Mouse (Mus musculus): ENCODE results near the gene Actb. TPM values are rescaled to one million over a fixed set of nuclear protein-coding genes. Genes with fewer than 3 reads are reported as not detected.

The Actb gene
- polyA plus RNA-seq, 1 experiment from 2014 or later: 22,808 TPM

DNA sequence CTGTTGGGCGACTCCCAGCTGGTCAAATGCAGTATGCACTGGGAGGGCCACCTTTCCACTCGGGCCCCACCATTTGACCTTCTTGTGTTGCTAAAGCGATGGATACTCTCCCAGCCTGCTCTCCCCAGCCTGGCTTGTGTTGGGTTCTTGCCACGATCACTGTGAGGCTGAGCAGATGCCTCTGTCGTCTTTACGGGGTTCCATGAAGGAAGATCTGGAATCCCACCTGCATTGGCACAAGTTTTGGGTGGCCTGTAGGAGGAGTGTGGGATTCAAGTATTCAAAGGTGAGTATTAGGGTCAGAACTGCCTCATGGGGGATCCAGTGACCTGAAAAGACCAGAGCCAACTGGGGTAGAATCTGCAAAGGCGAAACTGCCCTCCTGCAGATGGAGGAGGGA is 5.9 kb downstream of the Actb start:
- H3K9me3 ChIP-seq (ENCODE audit: control insufficient read depth): no peaks in the 10 kb centered on the region
- peak overlapping the region; percentile 10; the same call in 1 of the 2 replicates for H3K27ac ChIP-seq (ENCODE audit: low read depth, low read length)
- H3K36me3 ChIP-seq (ENCODE audit: control insufficient read depth, insufficient read depth): peaks cover 65% of the 10 kb centered on the region
- no peak overlapping the region for H3K9ac ChIP-seq (ENCODE audit: low read depth, low read length)
- TF ChIP-seq CTCF (IDR thresholded peaks at IDR 0.05; ENCODE audit: low read depth): no peak
- H3K27me3 ChIP-seq (replicated peaks; ENCODE audit: control insufficient read depth, insufficient read depth, low read length): no peaks in the 10 kb centered on the region
- no peaks in the 10 kb centered on the region for H3K4me1 ChIP-seq (replicated peaks; ENCODE audit: control insufficient read depth, insufficient read depth, low read length)
- no peak overlapping the region for H3K4me2 ChIP-seq (replicated peaks; ENCODE audit: low read depth)
- 71% methylated on average over 7 of the region's 7 CpGs for WGBS
- no peak overlapping the region for H3K4me3 ChIP-seq (ENCODE audit: low read depth, low read length)
- ATAC-seq: no peak

DNA sequence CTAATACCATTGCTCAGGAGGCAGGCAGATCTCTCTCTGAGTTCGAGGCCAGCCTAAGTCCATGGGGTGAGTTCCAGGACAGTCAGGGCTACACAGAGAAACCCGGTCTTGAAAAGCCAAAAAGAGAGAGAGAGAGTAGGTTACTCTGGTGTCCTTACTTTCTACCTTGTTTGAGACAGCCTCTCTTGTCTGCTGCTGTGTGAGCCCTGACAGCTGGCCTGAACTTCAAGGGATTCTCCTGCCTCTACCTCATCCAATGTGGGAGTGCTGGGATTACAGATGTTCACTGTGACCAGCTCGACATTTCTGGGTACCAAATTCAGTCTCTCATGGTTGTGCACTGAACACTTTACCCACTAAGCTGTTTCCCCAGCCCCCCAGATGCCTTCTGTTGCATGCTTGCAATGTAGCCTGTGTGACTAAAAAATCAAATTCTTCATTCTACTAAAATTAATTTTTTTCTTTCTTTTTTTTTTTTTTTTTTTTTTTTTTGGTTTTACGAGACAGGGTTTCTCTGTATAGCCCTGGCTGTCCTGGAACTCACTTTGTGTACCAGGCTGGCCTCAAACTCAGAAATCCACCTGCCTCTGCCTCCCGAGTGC is 6.5 kb downstream of the Actb start:
- H3K4me3 ChIP-seq (ENCODE audit: low read depth, low read length): no peak overlapping the region
- H3K9ac ChIP-seq (ENCODE audit: low read depth, low read length): no peak overlapping the region
- H3K9me3 ChIP-seq (ENCODE audit: control insufficient read depth): no peaks in the 10 kb centered on the region
- WGBS: 71% methylated on average over 5 of the region's 5 CpGs
- H3K27me3 ChIP-seq (replicated peaks; ENCODE audit: control insufficient read depth, insufficient read depth, low read length): no peaks in the 10 kb centered on the region
- H3K4me1 ChIP-seq (replicated peaks; ENCODE audit: control insufficient read depth, insufficient read depth, low read length): no peaks in the 10 kb centered on the region
- no peak overlapping the region for H3K4me2 ChIP-seq (replicated peaks; ENCODE audit: low read depth)
- H3K36me3 ChIP-seq (ENCODE audit: control insufficient read depth, insufficient read depth): peaks cover 59% of the 10 kb centered on the region
- ATAC-seq: no peak
- no peak for TF ChIP-seq CTCF (IDR thresholded peaks at IDR 0.05; ENCODE audit: low read depth)
- 0 out of 2 replicates have a peak overlapping the region, but pooled peaks have one; percentile 28 for H3K27ac ChIP-seq (ENCODE audit: low read depth, low read length)

DNA sequence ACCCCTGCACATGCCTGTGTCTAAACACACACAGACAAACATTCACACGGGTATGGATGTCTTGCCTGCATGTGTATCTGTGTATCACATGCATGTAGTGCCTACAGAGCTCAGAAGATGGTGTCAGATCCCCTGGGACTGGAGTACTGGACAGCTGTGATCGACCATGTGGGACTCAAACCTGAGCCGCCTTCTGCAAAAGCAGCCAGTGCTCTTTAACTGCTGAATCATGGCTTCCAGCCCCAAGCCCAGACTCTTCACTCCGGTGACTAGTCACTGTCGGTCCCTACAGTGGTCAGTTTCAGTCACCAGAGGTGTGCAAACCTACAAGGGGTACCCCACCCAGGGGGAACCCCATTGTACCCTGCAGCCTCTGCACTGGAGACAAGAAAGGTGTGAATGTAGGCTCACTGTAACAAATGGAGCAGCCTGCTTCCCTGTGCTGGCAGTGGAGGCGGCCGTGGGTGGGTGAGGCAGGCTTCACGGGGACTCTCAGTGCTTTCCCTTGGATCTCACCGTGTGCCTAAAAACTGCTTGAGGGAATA is 7.4 kb downstream of the Actb start:
- no peak for ATAC-seq
- H3K4me3 ChIP-seq (ENCODE audit: low read depth, low read length): no peak overlapping the region
- no peaks in the 10 kb centered on the region for H3K9me3 ChIP-seq (ENCODE audit: control insufficient read depth)
- peaks cover 3% of the 10 kb centered on the region; the same call in 1 of the 2 replicates for H3K4me1 ChIP-seq (replicated peaks; ENCODE audit: control insufficient read depth, insufficient read depth, low read length)
- no peak overlapping the region for H3K4me2 ChIP-seq (replicated peaks; ENCODE audit: low read depth)
- H3K27ac ChIP-seq (ENCODE audit: low read depth, low read length): peak overlapping the region; percentile 28; the same call in 1 of the 2 replicates
- peaks cover 50% of the 10 kb centered on the region for H3K36me3 ChIP-seq (ENCODE audit: control insufficient read depth, insufficient read depth)
- 75% methylated on average over 9 of the region's 9 CpGs for WGBS
- no peak overlapping the region for H3K9ac ChIP-seq (ENCODE audit: low read depth, low read length)
- TF ChIP-seq CTCF (IDR thresholded peaks at IDR 0.05; ENCODE audit: low read depth): no peak; the same call in 1 of the 2 replicates
- H3K27me3 ChIP-seq (replicated peaks; ENCODE audit: control insufficient read depth, insufficient read depth, low read length): no peaks in the 10 kb centered on the region

DNA sequence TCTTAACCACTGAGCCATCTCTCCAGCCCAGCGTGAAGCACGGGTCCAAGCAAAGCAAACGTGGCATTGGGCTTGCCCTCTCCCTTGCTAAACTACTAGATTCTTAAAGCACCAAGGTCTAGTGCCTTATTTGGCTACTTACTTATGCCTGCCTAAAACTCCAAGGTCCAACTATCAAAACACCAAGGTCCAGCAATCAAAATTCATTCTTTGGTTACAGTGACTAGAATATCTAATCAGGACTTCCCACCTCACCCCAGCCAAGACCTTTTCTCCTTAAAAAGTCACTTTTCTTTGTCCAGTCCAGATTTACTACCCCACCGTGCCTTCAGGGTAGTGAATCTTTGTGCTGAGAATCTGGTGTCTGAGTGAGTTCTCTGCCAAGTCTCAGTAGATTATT is 8.2 kb downstream of the Actb start:
- peak overlapping the region; percentile 11; the same call in 1 of the 2 replicates for H3K27ac ChIP-seq (ENCODE audit: low read depth, low read length)
- WGBS: 82% methylated on average over 4 of the region's 4 CpGs
- peaks cover 43% of the 10 kb centered on the region for H3K36me3 ChIP-seq (ENCODE audit: control insufficient read depth, insufficient read depth)
- no peak for TF ChIP-seq CTCF (IDR thresholded peaks at IDR 0.05; ENCODE audit: low read depth)
- H3K27me3 ChIP-seq (replicated peaks; ENCODE audit: control insufficient read depth, insufficient read depth, low read length): no peaks in the 10 kb centered on the region
- H3K9ac ChIP-seq (ENCODE audit: low read depth, low read length): no peak overlapping the region
- H3K4me3 ChIP-seq (ENCODE audit: low read depth, low read length): no peak overlapping the region
- ATAC-seq: no peak
- peaks cover 4% of the 10 kb centered on the region; the same call in 1 of the 2 replicates for H3K4me1 ChIP-seq (replicated peaks; ENCODE audit: control insufficient read depth, insufficient read depth, low read length)
- H3K4me2 ChIP-seq (replicated peaks; ENCODE audit: low read depth): no peak overlapping the region
- no peaks in the 10 kb centered on the region for H3K9me3 ChIP-seq (ENCODE audit: control insufficient read depth)

DNA sequence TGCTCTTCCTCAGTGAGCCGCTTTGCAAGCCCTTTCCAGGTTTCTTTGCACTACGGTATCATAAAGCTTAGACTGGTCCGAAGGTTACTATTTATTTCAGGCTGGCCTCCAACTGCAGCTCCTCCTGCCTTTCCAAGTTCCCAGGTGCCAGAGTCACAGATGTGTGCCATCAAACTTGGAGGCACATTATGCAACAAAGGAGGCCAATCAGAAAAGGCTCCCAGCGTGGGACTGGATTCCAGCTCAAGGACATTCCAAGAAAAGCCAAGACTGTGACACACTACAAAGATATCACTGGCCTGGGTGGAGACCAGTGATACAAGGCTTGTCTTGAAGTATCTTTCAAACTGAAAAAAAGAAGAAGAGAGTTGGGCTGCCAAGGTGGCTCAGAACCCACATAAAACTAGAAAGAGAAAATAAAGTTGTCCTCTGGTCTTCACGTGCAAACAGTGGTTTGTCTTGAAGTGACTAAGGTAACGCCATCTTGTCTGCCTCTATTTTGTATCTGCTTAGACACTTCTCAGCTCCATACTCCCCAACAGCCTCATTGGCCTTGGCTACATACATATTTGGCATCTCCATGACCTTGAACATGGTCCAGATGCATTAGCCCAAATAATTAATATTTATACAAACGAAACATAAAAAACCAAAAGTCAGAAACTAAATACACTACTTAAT is 8.8 kb downstream of the Actb start:
- no peak overlapping the region for H3K4me2 ChIP-seq (replicated peaks; ENCODE audit: low read depth)
- ATAC-seq: peak; percentile 73
- H3K27me3 ChIP-seq (replicated peaks; ENCODE audit: control insufficient read depth, insufficient read depth, low read length): no peaks in the 10 kb centered on the region
- WGBS: 59% methylated on average over 7 of the region's 7 CpGs
- H3K4me1 ChIP-seq (replicated peaks; ENCODE audit: control insufficient read depth, insufficient read depth, low read length): peaks cover 4% of the 10 kb centered on the region; the same call in 1 of the 2 replicates
- TF ChIP-seq CTCF (IDR thresholded peaks at IDR 0.05; ENCODE audit: low read depth): no peak
- no peaks in the 10 kb centered on the region for H3K9me3 ChIP-seq (ENCODE audit: control insufficient read depth)
- no peak overlapping the region for H3K4me3 ChIP-seq (ENCODE audit: low read depth, low read length)
- no peak overlapping the region for H3K9ac ChIP-seq (ENCODE audit: low read depth, low read length)
- H3K27ac ChIP-seq (ENCODE audit: low read depth, low read length): peak overlapping the region; percentile 52
- H3K36me3 ChIP-seq (ENCODE audit: control insufficient read depth, insufficient read depth): peaks cover 37% of the 10 kb centered on the region

DNA sequence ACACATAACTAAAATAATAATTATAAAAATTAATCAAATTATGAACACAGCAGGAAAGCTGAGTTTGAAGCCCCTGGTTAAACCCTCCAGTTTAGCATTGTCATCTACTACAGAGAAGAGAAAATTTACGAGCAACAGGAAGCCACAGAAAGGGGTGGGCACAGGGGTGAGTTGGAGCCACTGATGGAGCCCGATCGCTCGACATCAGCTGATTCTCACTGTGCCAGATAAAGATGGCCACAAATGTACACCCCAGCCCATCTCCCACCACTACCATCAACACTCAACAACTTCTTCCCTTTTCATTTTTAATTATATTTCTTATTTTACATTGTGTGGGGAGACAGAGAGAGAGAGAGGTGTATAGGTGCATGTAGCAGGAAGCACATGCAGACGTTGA is 9.8 kb downstream of the Actb start:
- no peak overlapping the region for H3K27ac ChIP-seq (ENCODE audit: low read depth, low read length)
- ATAC-seq: no peak
- 72% methylated on average over 5 of the region's 5 CpGs for WGBS
- no peak overlapping the region for H3K9ac ChIP-seq (ENCODE audit: low read depth, low read length)
- H3K9me3 ChIP-seq (ENCODE audit: control insufficient read depth): no peaks in the 10 kb centered on the region
- H3K4me1 ChIP-seq (replicated peaks; ENCODE audit: control insufficient read depth, insufficient read depth, low read length): peaks cover 4% of the 10 kb centered on the region; the same call in 1 of the 2 replicates
- peaks cover 27% of the 10 kb centered on the region for H3K36me3 ChIP-seq (ENCODE audit: control insufficient read depth, insufficient read depth)
- no peak overlapping the region for H3K4me3 ChIP-seq (ENCODE audit: low read depth, low read length)
- no peak for TF ChIP-seq CTCF (IDR thresholded peaks at IDR 0.05; ENCODE audit: low read depth)
- no peaks in the 10 kb centered on the region for H3K27me3 ChIP-seq (replicated peaks; ENCODE audit: control insufficient read depth, insufficient read depth, low read length)
- H3K4me2 ChIP-seq (replicated peaks; ENCODE audit: low read depth): no peak overlapping the region

All from intestine, postnatal 0 days (tissue).